Mouse (Mus musculus): ENCODE measurements at regions not wholly inside any gene's neighbourhood (a gene's known extent, or its start where the extent isn't known, plus 50 kb on each side); places are given as distances from the start of the nearest gene placed in this dataset.

DNA sequence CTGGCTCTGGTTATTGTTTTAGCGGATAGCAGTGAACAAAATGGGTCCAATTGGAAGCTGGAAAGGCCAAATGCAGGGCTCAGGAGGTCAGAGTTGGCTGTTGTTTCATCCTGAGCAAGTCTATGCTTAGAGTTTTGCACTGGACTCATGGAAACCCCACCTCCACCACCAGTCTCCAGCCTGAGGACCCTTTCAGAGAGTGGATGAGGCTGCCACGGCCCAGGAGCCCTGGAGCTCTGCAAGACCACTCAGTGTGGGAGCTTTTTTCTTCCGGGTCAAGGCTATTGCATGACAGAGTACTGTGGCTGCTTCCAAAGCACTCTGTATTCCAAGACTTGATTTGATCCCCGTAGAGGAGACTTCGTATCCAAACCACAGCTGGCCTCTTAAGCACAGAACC, 79.2 kb downstream of the Sox9 start:
- no peak for TF ChIP-seq POLR2A (IDR thresholded peaks at IDR 0.05; ENCODE audit: borderline replicate concordance, extremely low read depth, insufficient read depth, insufficient read length, poor library complexity, severe bottlenecking)
- no peak for TF ChIP-seq CTCF (IDR thresholded peaks at IDR 0.05; ENCODE audit: borderline replicate concordance, extremely low read depth, insufficient read depth, insufficient read length)

All from brain, embryonic 14.5 days (tissue).